8 mouse cellular contexts compared by ENCODE assay signal in the genomic region with DNA sequence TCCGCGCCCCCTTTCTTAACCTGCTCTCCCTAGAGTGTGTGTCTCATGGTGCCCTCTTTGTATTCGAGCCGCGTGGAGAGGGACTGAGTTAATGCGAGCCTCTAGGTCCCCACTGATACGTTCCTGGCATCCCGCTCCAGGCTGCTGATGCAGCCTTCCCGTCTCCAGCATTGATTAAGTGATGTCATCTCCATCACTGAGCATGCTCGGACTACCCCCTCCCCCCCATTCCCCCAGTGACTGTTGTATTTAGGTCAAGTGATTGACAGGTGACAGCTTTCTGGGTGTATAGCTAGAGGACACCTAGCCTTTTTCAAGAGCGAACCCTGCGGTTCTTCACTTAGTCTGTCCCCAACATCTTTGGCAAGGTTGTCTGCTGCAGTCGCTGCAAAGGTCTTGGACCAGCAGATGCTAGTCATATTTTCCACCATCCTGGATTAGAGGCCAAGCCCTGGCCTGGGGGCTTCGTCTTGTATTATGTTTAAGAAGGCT. TPM values are rescaled to one million over a fixed set of nuclear protein-coding genes. Genes with fewer than 3 reads are reported as not detected.
DNase-seq lines count a peak whose midpoint lies in the region; ATAC-seq lines count a peak whose summit lies in the region.

No protein-coding gene starts in this region.

- H3K27ac ChIP-seq in heart, embryonic 15.5 days: no peak overlapping the region
- H3K27ac ChIP-seq in embryonic facial prominence, embryonic 11.5 days (replicated peaks; ENCODE audit: low read depth, low read length): no peak overlapping the region
- H3K27ac ChIP-seq in intestine, embryonic 15.5 days: no peak overlapping the region
- peak overlapping the region; percentile 96 for H3K27ac ChIP-seq in midbrain, embryonic 15.5 days

- DNase-seq in heart, postnatal 36 days: no peak
- DNase-seq in embryonic facial prominence, embryonic 11.5 days (ENCODE audit: low spot score): peak; percentile 65
- DNase-seq in adrenal gland, postnatal 14 days: no peak
- no peak for DNase-seq in adrenal gland, postnatal 36 days

- H3K27me3 ChIP-seq in heart, embryonic 15.5 days: peaks cover 24% of the 10 kb centered on the region
- H3K27me3 ChIP-seq in embryonic facial prominence, embryonic 11.5 days (ENCODE audit: control insufficient read depth, insufficient read depth, low read length): no peaks in the 10 kb centered on the region
- peaks cover 18% of the 10 kb centered on the region for H3K27me3 ChIP-seq in intestine, embryonic 15.5 days (replicated peaks)
- no peaks in the 10 kb centered on the region for H3K27me3 ChIP-seq in midbrain, embryonic 15.5 days (replicated peaks)

- H3K4me1 ChIP-seq in heart, embryonic 15.5 days (replicated peaks): peaks cover 12% of the 10 kb centered on the region
- H3K4me1 ChIP-seq in embryonic facial prominence, embryonic 11.5 days (ENCODE audit: control insufficient read depth, insufficient read depth, low read length): no peaks in the 10 kb centered on the region
- H3K4me1 ChIP-seq in intestine, embryonic 15.5 days (replicated peaks): peaks cover 7% of the 10 kb centered on the region
- H3K4me1 ChIP-seq in midbrain, embryonic 15.5 days: peaks cover 22% of the 10 kb centered on the region

- 20% methylated on average over 14 of the region's 14 CpGs for WGBS in heart, embryonic 15.5 days
- 11% methylated on average over 14 of the region's 14 CpGs for WGBS in embryonic facial prominence, embryonic 11.5 days
- WGBS in intestine, embryonic 15.5 days: 22% methylated on average over 14 of the region's 14 CpGs
- 5% methylated on average over 14 of the region's 14 CpGs for WGBS in midbrain, embryonic 15.5 days

- intact Hi-C loops in heart, postnatal 36 days (cut with DNase I): no loop called here

- H3K9me3 ChIP-seq in heart, embryonic 15.5 days (replicated peaks): no peaks in the 10 kb centered on the region
- no peaks in the 10 kb centered on the region for H3K9me3 ChIP-seq in embryonic facial prominence, embryonic 11.5 days (replicated peaks; ENCODE audit: control insufficient read depth, low read length)
- no peaks in the 10 kb centered on the region for H3K9me3 ChIP-seq in intestine, embryonic 15.5 days
- no peaks in the 10 kb centered on the region for H3K9me3 ChIP-seq in midbrain, embryonic 15.5 days

- 0 out of 2 replicates have a peak overlapping the region, but pooled peaks have one; percentile 62 for H3K4me3 ChIP-seq in heart, embryonic 15.5 days
- peak overlapping the region; percentile 90 for H3K4me3 ChIP-seq in embryonic facial prominence, embryonic 11.5 days (ENCODE audit: low read depth, low read length)
- H3K4me3 ChIP-seq in intestine, embryonic 15.5 days (replicated peaks): 0 out of 2 replicates have a peak overlapping the region, but pooled peaks have one; percentile 53
- peak overlapping the region; percentile 100 for H3K4me3 ChIP-seq in midbrain, embryonic 15.5 days

- no peak; the same call in 1 of the 2 replicates for ATAC-seq in heart, embryonic 15.5 days (replicated peaks; ENCODE audit: insufficient number of reproducible peaks, insufficient read depth, low FRiP score, low read depth)
- ATAC-seq in embryonic facial prominence, embryonic 11.5 days (replicated peaks; ENCODE audit: insufficient number of reproducible peaks, low FRiP score, low TSS enrichment, low read depth): peak; percentile 30
- ATAC-seq in intestine, embryonic 15.5 days: no peak; the same call in 1 of the 2 replicates
- ATAC-seq in midbrain, embryonic 15.5 days (replicated peaks): peak; percentile 83
- ATAC-seq in inflammation-experienced regulatory T-cells, adult 6 months: no peak

- no peaks in the 10 kb centered on the region for H3K36me3 ChIP-seq in heart, embryonic 15.5 days
- H3K36me3 ChIP-seq in embryonic facial prominence, embryonic 11.5 days (replicated peaks; ENCODE audit: control insufficient read depth, insufficient read depth, low read depth, low read length): no peaks in the 10 kb centered on the region
- H3K36me3 ChIP-seq in intestine, embryonic 15.5 days: no peaks in the 10 kb centered on the region
- no peaks in the 10 kb centered on the region for H3K36me3 ChIP-seq in midbrain, embryonic 15.5 days (replicated peaks)

- H3K4me2 ChIP-seq in heart, embryonic 15.5 days: peak overlapping the region; percentile 97; the same call in 1 of the 2 replicates
- H3K4me2 ChIP-seq in embryonic facial prominence, embryonic 11.5 days (ENCODE audit: low read depth, low read length): peak overlapping the region; percentile 80
- H3K4me2 ChIP-seq in intestine, embryonic 15.5 days (replicated peaks): no peak overlapping the region
- H3K4me2 ChIP-seq in midbrain, embryonic 15.5 days: peak overlapping the region; percentile 55

- no peak overlapping the region for H3K9ac ChIP-seq in heart, embryonic 15.5 days
- H3K9ac ChIP-seq in embryonic facial prominence, embryonic 11.5 days (replicated peaks; ENCODE audit: low read length): peak overlapping the region; percentile 62
- H3K9ac ChIP-seq in intestine, embryonic 15.5 days: no peak overlapping the region
- peak overlapping the region; percentile 97 for H3K9ac ChIP-seq in midbrain, embryonic 15.5 days

RNA-seq across cellular contexts. Expression of gene Kif5c, which starts 1.6 kb away (rescaled TPM):
- 0.77 and 2.1 TPM in 2 replicates for polyA plus RNA-seq in heart, embryonic 15.5 days (2015; fragmentation: Nextera tagmentation; extraction: Ambion mirVana)
- total RNA-seq in heart, postnatal 36 days (2021): 1 to 10 TPM in 1 of 2 experiments, under 1 TPM in 1; 0.24 to 1.1 TPM
- 36.3 and 41.0 TPM in 2 replicates for polyA plus RNA-seq in embryonic facial prominence, embryonic 11.5 days (2014; fragmentation: Nextera tagmentation; extraction: Ambion mirVana)
- 6.6 and 8.2 TPM in 2 replicates for polyA plus RNA-seq in intestine, embryonic 15.5 days (2015; fragmentation: Nextera tagmentation; extraction: Ambion mirVana)
- 205 and 215 TPM in 2 replicates for polyA plus RNA-seq in midbrain, embryonic 15.5 days (2015; fragmentation: Nextera tagmentation; extraction: Ambion mirVana)
- polyA plus RNA-seq in inflammation-experienced regulatory T-cells, adult 6 months (2017; shearing (Covaris generic)): 1 to 10 TPM; 2.5 to 3.1 (median 2.6) TPM
- 7.0 and 10.0 TPM in 2 replicates for total RNA-seq in adrenal gland, postnatal 14 days (2021)
- 1 to 10 TPM; 4.8 to 5.4 TPM for total RNA-seq in adrenal gland, postnatal 36 days (2021)

Comparison
In these comparisons a context has a peak if more than half of its experiments do, and no peak if none do; other contexts are left out.
1. ATAC-seq: peak in embryonic facial prominence, embryonic 11.5 days (single experiment) and midbrain, embryonic 15.5 days (single experiment); none in heart, embryonic 15.5 days (single experiment), intestine, embryonic 15.5 days (single experiment) and inflammation-experienced regulatory T-cells, adult 6 months (single experiment).
2. H3K9ac ChIP-seq: peak in embryonic facial prominence, embryonic 11.5 days (single experiment) and midbrain, embryonic 15.5 days (single experiment); none in heart, embryonic 15.5 days (single experiment) and intestine, embryonic 15.5 days (single experiment).
3. Peak in every context shown above with its lines, with median percentiles within 50 percentile points of each other: H3K4me3 ChIP-seq.